Mouse (Mus musculus) spleen, postnatal 10 days (tissue): ENCODE results near the gene Pkn3.
"Not testable (repeated sequence)": the region's sequence is repeated elsewhere in the genome, so short reads cannot be mapped to it uniquely, and the experiment has no call there.

Experiments
- DNase-seq, 2 experiments: peaks; one replicate each; pipeline ENCODE4 v3.0.0; 2021 to 2022; ENCODE audit warnings: low spot score in 2 of 2

Gene Pkn3

DNA sequence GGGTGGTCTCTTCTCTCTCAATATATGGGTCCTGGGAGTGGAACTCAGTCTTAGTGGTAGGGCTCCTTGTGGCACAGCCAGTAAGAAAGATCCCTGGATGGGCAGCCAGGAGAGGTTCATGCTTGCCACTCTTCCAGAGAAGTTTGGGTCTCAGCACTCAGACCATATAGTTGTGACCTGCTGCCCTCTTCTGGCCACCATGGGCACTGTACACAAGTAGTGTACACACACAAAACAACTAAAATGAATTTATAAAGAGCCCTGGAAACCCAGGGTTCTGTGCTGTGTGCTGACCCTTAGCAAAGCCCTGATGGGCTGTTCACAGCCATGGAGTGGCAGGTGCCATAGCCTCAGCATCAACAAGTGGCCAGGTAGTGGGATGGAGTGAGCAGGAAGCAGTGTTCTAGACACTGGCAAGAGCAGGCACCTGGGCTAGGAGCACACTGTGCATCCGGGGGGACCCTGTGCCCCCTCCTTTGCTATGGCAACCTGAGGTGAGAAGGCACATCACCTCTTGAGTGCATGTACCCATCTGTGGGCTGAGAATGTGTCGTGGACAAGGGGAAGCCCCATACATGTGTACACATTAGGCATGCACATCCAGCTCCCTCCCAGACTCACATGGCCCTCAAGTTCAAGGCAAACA lies 18.5 kb downstream of the Pkn3 start:
- DNase-seq, result peak; percentile 58 to 81

DNA sequence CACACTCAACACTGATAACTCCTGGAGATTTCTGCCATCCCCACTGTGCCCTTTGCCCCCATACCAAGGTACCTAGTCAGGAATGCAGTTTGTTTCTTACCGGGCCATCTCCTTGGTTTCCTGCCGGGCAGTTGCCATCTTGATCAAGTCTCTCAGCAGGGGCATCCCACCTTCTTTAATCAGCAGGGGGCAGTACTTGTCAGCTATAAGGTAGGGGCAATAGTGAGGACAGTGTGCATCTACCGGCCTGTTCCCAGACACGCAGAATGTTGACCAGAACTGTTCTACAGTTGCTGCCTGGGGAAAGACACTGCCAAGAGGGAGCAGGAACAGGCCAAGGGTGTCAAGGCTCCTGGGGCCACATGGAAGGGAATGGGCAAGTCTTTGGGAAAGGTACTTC lies 22.7 kb downstream of the Pkn3 start:
- no peak for DNase-seq

DNA sequence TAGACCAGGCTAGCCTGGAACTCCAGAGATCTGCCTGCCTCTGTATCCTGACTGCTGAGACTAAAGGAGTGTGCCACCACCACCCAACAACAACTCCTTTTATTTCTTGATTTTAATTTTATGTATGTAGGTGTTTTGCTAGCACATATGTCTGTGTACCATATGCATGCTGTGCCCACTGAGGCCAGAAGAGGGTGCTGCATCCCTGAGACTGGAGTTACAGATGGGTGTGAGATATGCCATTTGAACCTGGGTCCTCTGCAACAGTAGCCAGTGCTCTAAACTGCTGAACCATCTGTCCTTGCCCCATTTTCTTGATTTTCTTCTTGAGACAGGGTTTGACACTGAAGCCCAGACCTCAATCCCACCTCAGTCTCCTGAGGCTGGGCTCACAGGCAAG lies 28.9 kb downstream of the Pkn3 start:
- peak; percentile 63 to 83 for DNase-seq

DNA sequence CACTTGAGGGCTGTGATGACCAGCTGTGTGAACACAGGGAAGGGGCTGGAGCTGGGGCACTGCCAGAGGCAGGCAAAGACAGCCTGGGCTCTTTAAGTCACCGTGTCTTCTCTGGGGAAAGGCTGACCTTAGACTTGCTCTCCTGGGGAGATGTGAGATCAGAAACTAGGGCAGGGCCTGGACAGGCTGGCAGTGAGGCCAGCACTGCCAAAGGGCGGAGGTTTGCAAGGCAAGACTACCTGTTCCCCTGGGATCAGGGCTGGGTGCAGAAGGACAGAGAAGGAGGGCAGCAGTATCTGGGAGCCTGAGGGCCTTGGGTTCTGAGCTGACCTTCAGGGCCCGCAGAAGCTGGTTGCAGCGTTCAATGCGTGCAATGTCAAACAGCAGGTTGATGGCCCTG lies 30.2 kb downstream of the Pkn3 start:
- no peak for DNase-seq

DNA sequence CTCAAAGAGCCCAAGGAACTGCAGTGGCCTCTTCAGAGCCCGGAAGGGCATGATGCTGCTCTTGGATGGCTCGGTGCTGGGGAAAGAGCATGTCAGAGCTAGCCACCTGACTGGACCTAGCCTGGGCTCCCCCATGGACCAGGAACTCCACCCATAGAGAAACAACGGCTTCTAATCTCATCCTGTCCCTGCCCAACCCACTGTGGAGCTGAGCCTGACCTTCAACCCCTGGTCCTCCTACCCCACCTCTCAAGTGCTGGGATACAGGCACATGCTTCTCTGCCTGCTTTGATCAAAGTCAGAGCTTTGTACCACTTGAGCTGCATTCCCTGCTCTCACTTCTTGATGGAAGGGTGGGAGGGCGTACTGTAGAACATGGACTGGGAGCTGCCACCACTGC lies 30.8 kb downstream of the Pkn3 start:
- DNase-seq, result no peak

DNA sequence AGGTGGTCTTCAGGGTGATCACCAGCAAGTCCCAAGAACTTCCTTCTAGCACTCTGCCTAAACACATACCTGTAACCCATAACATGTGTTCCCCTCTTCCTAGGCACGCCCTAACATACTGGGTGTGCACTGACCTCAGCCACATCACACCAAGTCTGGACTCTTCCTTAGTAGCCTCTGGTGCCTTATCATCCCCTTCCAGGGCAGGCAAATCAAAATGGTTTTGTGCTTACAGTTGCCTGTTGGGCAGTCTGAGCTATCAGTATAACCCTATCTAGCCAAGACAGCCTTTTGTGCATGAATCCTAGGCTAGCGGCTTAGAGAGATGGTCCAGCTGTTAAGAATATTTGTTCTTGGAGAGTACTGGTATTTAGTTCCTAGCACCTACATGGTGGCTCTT lies 34.0 kb downstream of the Pkn3 start:
- DNase-seq, result no peak

DNA sequence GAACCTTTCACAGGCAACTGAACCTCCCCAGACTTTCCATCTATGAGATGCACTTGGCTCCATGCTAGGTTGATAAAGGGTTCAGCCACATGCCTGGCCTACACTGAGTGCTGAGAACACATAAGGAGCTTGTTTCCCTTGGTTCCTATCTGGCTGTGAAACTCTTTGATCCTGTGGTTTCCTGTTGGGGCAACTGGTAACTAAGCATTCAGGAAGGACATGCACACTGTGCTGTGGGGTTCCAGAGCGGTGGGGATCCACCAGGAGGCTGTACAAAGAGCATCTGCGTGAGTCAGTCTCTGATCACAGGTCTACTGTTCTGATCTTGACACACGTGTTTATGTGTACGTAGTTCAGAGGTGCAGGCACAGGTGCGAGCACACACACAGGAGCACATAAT lies 35.1 kb downstream of the Pkn3 start:
- DNase-seq, result no peak

DNA sequence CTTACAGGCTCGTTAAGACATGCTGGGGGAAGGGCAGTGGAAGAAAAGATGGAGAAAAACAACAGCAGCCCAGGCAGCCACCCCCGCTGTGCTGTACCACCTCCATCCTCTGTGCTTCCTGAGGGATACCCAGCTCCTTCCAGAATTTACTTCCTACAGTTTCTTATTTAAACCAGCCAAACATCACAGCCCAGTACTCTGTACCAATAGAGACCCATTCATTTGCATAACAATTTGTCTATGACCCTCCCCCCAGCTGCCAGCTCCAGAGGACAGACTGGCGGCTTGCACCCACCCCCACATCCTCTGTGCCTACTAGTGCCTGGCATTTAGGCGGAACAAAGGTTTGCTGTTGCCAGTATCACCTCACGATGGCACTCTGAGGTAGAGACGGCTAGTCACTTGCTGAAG lies 42.2 kb downstream of the Pkn3 start:
- DNase-seq, result peak in 1 of 2 experiments; percentile 74

DNA sequence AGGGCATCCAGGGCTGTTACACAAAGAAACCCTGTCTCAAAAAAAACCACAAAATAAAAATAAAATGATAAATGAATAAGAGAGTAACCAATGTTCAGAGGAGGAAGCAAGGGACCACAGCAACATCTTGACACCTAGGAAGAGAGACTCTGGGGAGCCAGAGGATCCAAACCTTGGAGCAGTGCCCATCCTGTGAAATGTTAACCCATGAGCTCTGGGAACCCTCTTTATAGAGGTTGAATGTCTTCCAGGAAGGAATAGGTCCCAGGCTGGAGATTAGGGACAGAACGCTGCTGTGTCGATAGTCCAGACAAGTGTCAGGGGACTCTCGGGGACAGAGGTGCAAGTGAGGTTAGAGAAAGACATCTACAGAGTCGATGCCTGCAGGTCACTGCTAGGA lies 42.8 kb downstream of the Pkn3 start:
- no peak for DNase-seq

DNA sequence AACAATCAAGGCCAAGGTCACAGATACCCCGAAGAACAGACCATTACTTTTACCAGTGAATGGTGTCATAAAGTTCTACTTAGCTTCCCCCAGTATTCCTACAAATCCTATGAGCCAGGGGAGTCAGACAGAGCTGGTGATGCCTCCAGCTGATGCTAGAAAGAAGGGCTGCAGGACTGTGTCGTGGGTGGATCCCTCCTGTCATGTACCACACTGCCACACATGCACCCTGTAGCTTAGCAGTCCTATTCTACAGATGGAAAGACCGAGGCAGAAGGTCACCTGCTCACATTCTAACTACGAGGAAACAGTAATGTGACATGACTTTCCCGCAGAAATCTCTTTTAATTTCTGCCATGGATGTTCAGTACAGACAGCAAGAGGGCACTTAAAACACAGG lies 45.3 kb downstream of the Pkn3 start:
- no peak for DNase-seq

DNA sequence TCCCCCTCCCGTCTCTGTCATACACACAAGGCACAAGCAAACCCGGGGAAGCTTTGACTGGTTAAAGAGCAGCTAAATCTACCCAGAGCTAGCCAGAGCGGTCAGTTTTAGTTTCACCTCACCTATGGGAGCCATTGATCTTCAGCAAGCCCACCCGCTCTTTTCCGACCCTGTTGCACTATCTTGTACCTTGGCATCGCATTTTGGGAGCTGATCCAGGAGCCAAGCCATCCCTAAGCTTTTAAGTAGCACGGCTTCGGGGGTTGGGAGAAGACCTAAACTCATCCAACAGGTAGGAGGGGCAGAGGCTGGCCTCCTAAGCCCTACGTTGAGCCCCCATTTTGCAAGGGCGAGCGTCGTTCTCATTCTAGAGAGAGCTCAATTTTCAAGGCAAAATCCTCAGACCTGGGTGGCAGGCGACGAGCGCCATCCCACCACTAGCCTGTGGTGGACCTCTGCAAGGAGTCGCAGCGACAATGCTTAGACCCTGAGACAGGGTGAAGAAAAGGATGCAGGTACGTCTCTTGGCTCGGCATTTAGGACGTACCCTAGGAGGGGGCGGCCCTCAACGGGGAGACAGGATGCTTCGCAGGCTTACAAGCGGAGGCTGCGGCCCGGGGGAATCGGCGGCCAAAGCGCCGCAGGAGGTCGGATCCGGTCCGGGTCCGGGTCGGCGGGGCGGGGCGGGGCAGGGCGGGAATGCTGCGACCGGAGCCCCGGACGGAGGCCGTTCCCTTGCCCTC lies 46.4 kb downstream of the Pkn3 start:
- peak in 1 of 2 experiments; percentile 39 for DNase-seq

DNA sequence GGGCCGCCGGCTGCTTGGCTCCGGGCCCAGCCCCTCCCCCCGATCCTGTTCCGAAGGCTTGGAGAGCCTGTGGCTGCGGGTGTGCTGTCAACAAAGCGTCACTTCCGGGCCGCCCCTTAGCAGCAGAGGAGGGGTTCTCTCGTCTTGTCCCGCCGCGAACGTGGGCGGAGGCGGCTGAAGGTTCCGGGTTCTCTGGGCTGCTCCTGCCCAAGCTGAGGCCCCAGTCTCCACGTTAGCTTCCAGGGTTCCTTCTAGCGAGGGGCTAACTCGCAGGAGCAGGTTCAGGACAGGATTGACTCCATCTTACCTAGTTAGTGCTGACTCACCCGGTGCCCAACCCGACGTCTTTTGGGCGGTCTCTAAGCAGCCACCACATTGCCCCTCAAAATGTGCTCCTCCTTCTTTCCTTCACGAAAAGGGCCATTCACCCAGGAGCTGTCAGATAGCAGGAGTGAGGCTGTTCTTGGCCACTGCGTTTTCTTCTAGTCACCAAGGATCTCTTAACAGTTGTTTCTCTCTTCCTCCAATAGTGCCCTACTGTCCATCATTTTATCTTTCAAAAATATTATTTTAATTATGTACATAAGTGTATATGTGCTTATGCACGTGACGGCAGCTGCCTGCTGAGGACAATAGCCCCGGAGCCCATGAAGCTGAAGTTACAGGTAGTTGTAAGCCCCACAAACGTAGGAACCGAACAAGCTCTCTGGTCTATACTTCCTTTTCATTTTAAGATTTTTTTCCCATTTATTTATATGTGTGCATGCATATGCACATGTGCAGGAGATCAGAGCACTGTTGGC lies 47.2 kb downstream of the Pkn3 start, which contains the start of gene Zer1:
Zer1 (minus strand) TSS at position 114 of the 803 bp plus-strand sequence.
- DNase-seq, result peak; percentile 92 to 97

DNA sequence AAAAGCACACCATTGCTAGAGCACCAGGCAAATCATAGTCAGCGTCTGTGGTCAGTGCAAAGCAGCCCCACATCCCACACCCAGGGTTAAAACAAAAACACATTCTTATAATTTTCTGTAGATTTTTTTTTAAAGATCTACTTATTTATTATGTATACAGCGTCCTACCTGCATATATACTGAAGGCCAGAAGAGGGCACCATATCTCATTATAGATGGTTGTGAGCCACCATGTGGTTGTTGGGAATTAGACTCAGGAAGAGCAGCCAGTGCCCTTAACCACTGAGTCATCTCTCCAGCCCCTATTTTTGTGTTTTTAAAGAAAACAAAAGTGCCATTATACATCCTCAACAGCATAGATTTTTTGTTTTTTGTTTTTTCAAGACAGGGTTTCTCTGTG lies 51.3 kb downstream of the Pkn3 start:
- peak in 1 of 2 experiments; percentile 47 for DNase-seq

DNA sequence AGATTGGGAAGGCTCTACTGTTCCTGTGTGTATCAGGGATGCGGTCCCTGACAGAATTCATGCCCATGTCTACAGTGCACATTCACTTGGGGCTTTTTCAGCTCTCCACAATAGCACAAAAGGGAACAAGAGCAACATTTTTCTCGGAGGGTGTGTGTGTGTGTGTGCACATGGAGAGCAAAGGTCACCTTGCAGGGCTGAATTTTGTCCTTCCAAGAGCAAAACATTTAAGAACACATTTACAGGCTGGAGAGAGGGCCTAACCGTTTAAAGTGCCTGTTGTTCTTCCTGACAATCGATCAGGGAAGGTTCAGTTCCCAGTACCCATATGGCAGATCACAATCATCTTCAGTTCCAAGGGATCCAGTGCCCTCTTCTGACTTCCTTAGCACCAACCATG lies 52.7 kb downstream of the Pkn3 start:
- no peak for DNase-seq

DNA sequence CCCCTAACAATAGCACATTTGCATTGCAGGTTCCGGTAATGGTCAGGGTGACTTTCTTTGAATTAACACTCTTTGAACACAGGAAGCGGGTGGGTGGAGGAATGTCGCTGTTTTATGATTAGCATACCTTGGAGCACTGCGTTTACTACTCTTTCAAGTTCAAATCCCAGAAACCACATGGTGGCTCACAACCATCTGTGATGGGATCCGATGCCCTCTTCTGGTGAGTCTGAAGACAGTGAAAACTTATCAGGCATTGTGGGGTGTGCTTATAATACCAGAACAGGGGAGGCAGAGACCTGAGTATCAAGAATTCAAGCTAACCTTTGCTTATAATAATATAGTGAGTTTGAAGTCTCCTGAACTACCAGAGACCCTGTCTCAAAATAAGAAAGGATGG lies 53.8 kb downstream of the Pkn3 start:
- DNase-seq, result not testable (repeated sequence)

DNA sequence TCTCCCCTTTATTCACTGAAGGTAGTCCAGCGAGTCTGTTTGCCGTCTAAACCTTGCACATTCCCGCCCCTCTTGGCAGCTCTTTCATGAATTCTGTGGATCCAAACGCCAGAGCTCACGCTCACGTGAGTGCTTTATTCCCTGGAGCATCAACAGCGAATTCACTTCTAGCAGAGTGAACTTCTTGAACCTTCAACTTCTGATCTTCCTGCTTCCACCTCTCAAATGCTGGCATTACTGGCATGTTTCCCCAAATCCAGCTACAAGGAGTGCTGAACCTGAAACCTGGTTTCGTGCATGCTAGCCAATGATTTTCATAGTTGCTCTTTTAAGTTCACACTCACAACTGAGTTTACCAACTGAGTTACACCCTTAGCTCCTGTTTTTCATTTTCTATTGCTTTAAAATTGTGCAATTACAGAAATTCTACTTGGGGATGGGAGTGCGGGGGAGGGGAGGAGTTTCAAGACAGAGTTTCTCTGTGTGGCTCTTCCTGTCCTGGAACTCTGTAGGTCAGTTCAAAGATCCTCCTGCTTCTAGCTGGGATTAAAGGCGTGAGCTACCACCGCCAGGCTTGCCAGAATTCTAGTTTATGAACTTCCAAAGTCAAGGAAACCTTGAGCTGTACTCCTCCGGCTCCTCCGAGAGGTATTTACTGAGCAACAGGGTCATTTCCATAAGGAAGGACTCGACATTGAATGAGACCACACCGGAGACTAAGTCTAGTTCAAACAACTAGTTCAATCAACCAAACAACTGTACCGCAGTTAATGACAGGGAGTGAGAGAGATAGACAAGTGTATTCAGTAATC lies 55.5 kb downstream of the Pkn3 start:
- peak in 1 of 2 experiments; percentile 40 for DNase-seq

DNA sequence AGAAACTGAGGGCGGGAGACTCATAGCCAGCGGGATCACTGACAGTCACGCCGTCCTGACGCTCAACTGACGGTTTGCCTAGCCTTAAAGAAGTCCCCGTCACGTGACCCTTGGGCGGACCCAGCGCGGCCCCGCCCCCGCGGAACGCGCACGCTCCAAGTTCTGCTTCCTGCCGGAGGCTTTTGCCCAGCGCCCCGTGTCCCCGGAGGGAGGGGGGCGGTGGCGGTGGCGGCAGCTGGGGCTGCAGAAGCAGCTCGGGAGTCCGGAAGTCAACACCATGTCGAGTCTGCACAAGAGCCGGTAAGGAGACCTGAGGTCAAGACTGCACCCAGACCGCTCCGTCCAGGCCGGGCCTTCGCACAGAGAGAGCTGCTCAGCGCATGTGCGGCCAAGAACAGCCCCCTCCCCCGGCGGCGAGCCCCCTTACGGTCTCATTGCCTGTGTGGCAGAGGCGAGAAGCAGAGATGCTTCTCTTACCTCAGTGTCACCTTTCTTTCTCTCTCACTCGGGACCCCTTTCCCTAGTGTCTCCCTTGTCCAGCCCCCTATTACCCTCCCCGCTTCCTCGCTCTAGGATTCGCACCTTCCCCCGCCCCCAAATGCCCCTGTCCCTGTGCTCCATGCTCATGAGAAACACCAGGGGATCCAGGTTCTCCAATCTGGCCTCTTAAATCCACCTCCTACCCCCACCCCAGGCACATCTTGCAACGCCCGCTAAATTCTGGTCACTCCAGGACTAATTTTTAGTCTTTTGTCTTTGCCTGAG lies 56.3 kb downstream of the Pkn3 start, which contains the start of gene Tbc1d13:
Tbc1d13 (plus strand) TSS at position 134 of the 765 bp plus-strand sequence.
- peak; percentile 98 for DNase-seq

DNA sequence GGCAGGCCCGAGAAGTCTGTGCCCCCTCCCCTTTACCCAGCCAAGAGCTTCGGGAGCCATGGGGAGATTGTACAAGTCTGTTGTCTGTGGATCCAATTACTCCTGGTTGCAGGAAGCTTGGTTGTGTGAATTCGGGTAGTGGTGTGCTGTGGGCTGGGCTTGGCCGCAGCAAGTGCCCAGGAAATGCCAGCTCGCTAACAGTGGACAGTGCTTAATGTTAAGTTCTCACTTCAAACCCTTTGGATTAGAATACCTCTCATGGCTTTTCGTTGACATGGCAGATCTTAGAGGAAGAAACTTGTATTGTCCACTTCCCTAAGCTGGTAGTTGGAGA lies 56.9 kb downstream of the Pkn3 start:
- peak in 1 of 2 experiments; percentile 46 for DNase-seq

DNA sequence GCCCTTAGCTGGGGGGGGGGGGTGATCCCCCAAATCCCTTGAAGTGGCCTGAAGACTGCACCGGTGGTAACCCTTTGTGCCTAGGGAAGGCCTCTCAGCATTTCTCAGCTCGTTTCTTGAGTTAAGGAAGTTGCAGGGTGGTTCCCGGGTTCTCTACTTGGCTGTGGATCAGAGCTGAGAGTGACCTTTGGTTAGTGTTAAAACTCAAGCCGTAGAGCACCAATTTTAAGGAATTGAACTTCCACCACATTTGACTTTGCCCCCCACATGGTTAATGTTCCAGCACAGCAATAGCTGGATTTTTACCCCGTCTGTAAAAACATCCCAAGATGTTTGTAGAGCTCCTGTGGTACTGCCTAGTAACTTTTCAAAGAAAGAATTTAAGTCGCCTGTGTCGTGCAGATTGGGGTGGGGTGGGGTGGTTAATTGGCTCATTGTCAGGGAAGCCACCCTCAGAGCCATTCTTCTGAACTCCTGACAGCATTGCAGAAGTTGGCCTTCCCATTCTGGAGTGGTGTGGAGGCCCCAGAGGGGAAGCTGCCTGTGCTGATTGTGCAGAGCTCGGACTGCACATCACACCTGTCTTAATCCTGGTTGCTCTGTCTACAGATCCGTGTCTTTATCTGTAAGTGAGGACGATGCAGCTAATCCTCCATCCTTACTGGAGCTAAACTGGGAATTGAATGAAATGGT lies 57.6 kb downstream of the Pkn3 start:
- no peak for DNase-seq

DNA sequence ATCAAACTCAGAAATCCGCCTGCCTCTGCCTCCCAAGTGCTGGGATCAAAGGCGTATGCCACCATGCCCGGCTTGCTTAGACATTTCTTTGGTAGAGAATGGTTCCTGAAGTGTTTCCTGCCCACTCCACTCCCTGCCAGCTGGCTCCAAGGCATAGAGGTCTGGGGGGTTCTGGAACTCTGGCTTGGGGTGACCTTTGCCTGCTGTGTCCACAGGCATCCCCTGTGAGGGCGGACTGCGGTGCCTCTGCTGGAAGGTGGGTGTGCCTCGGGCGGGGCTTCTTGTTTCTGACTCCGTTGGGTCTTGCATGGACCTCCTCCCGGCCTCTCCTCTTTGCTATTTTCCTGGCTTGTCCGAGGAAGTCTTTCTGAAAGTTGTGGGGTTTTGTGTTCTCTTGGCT lies 59.0 kb downstream of the Pkn3 start:
- DNase-seq, result no peak
